Mouse (Mus musculus): ENCODE measurements at regions not wholly inside any gene's neighbourhood (a gene's known extent, or its start where the extent isn't known, plus 50 kb on each side); places are given as distances from the start of the nearest gene placed in this dataset.

- H3K36me3 ChIP-seq (ENCODE audit: control insufficient read depth, insufficient read depth, low read length): no peaks in the 10 kb centered on the region
Observed at GRCm38 (mm10) chr1:155472112-155472955, 55.1 kb upstream of the Xpr1 start.

GRCm38 (mm10) chr1:155472956-155473646, 55.9 kb upstream of the Xpr1 start:
- H3K4me3 ChIP-seq (replicated peaks; ENCODE audit: low read length): no peak overlapping the region
- H3K4me1 ChIP-seq (ENCODE audit: control insufficient read depth, insufficient read depth, low read length): no peaks in the 10 kb centered on the region
- H3K27ac ChIP-seq (ENCODE audit: low read length): no peak overlapping the region
- no peak for ATAC-seq (ENCODE audit: insufficient read depth, low FRiP score)
- no peak overlapping the region for H3K4me2 ChIP-seq (ENCODE audit: low read depth, low read length)
- no peaks in the 10 kb centered on the region for H3K9me3 ChIP-seq (replicated peaks; ENCODE audit: control insufficient read depth, low read length)
- H3K27me3 ChIP-seq (ENCODE audit: control insufficient read depth, insufficient read depth, low read length): no peaks in the 10 kb centered on the region
- WGBS: 66% methylated on average over 5 of the region's 5 CpGs
- no peaks in the 10 kb centered on the region for H3K36me3 ChIP-seq (ENCODE audit: control insufficient read depth, insufficient read depth, low read length)
- H3K9ac ChIP-seq (ENCODE audit: low read length): no peak overlapping the region

More at GRCm38 (mm10) chr1:155472112-155472955, 55.1 kb upstream of the Xpr1 start:
- no peak for ATAC-seq (ENCODE audit: insufficient read depth, low FRiP score)
- H3K4me1 ChIP-seq (ENCODE audit: control insufficient read depth, insufficient read depth, low read length): no peaks in the 10 kb centered on the region
- H3K9me3 ChIP-seq (replicated peaks; ENCODE audit: control insufficient read depth, low read length): no peaks in the 10 kb centered on the region
- H3K4me3 ChIP-seq (replicated peaks; ENCODE audit: low read length): no peak overlapping the region
- 58% methylated on average over 11 of the region's 11 CpGs for WGBS
- no peak overlapping the region for H3K27ac ChIP-seq (ENCODE audit: low read length)
- no peaks in the 10 kb centered on the region for H3K27me3 ChIP-seq (ENCODE audit: control insufficient read depth, insufficient read depth, low read length)
- no peak overlapping the region for H3K4me2 ChIP-seq (ENCODE audit: low read depth, low read length)
- H3K9ac ChIP-seq (ENCODE audit: low read length): no peak overlapping the region

- H3K27me3 ChIP-seq (ENCODE audit: control insufficient read depth, insufficient read depth, low read length): no peaks in the 10 kb centered on the region
- no peak for ATAC-seq (ENCODE audit: insufficient read depth, low FRiP score)
- H3K36me3 ChIP-seq (ENCODE audit: control insufficient read depth, insufficient read depth, low read length): no peaks in the 10 kb centered on the region
- H3K4me3 ChIP-seq (replicated peaks; ENCODE audit: low read length): no peak overlapping the region
- no peaks in the 10 kb centered on the region for H3K4me1 ChIP-seq (ENCODE audit: control insufficient read depth, insufficient read depth, low read length)
- no peaks in the 10 kb centered on the region for H3K9me3 ChIP-seq (replicated peaks; ENCODE audit: control insufficient read depth, low read length)
- H3K27ac ChIP-seq (ENCODE audit: low read length): no peak overlapping the region
- 50% methylated on average over 2 of the region's 2 CpGs for WGBS
- no peak overlapping the region for H3K9ac ChIP-seq (ENCODE audit: low read length)
- no peak overlapping the region for H3K4me2 ChIP-seq (ENCODE audit: low read depth, low read length)
Observed at GRCm38 (mm10) chr1:155474973-155475372, 57.8 kb upstream of the Xpr1 start.

DNA sequence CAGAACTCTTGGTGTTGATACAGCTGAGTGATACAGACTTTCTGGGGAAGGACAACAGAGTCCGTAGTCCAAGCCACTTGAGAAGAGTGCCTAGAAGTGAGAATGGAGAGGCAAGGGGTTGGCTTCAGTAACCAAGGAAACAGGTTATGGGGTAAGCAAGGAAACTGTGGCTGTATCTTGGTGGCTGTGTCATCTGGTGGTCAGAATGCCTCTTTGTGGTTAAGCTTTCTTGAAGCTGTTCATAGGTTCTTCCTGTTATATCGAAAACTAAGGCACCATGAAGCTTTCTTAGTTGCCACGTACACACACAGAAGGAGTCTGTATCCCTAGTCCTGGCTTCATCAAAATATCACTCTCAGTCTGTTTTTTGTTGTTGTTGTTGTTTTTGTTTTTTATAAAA, 59.0 kb upstream of the Xpr1 start:
- H3K4me2 ChIP-seq (ENCODE audit: low read depth, low read length): no peak overlapping the region
- H3K4me1 ChIP-seq (ENCODE audit: control insufficient read depth, insufficient read depth, low read length): no peaks in the 10 kb centered on the region
- no peaks in the 10 kb centered on the region for H3K9me3 ChIP-seq (replicated peaks; ENCODE audit: control insufficient read depth, low read length)
- no peaks in the 10 kb centered on the region for H3K27me3 ChIP-seq (ENCODE audit: control insufficient read depth, insufficient read depth, low read length)
- 85% methylated on average over 3 of the region's 3 CpGs for WGBS
- no peak overlapping the region for H3K27ac ChIP-seq (ENCODE audit: low read length)
- H3K4me3 ChIP-seq (replicated peaks; ENCODE audit: low read length): no peak overlapping the region
- no peak for ATAC-seq (ENCODE audit: insufficient read depth, low FRiP score)
- H3K36me3 ChIP-seq (ENCODE audit: control insufficient read depth, insufficient read depth, low read length): no peaks in the 10 kb centered on the region
- no peak overlapping the region for H3K9ac ChIP-seq (ENCODE audit: low read length)

DNA sequence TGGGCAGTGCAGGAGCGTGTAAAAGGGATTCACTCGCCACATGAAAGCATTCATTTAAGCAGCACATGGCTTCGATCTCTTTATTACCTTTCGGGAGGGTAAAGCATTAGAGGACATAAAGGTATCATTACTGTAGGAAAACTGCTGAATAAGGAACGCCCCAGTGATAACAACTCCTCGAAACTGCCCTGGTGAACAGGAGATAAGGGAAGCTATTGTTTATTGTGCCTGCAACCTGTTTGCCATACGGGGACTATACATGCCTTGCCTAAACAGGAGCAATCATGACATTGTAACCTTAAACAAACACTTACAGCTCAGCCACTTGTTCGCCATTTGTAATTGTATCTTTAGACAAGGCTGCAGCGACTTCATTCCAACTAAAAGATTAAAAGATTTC, 64.9 kb upstream of the Xpr1 start:
- Histone ChIP-seq H3K27ac (ENCODE audit: low read length) (no peak overlapping the region), H3K9me3 (replicated peaks; ENCODE audit: control insufficient read depth, low read length) (no peaks in the 10 kb centered on the region), H3K4me3 (replicated peaks; ENCODE audit: low read length) (no peak overlapping the region), H3K36me3 (ENCODE audit: control insufficient read depth, insufficient read depth, low read length) (no peaks in the 10 kb centered on the region), H3K4me2 (ENCODE audit: low read depth, low read length) (no peak overlapping the region), H3K9ac (ENCODE audit: low read length) (no peak overlapping the region), H3K27me3 (ENCODE audit: control insufficient read depth, insufficient read depth, low read length) (no peaks in the 10 kb centered on the region), H3K4me1 (ENCODE audit: control insufficient read depth, insufficient read depth, low read length) (no peaks in the 10 kb centered on the region; the same call in none of the 2 replicates)
- ATAC-seq (ENCODE audit: insufficient read depth, low FRiP score): no peak
- WGBS: 27% methylated on average over 9 of the region's 9 CpGs

DNA sequence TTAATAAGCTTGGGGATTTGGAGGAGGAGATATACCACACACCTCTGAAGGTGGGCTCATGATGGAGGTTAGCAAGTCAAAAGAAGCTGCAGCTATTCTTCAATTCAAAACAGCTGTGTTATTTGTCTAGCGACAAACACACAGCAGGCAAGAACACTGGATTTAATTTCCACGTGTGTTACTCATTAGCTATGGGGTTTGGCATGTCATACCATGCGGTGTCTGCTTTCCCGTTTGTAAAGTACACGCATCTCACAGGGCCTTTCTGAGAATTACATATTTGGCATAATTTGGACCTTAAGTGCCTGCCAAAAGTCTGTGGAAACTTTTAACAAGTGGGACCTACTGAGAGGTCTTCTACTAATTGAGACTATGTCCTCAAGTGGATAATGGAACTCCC, 65.5 kb upstream of the Xpr1 start:
- Histone ChIP-seq H3K27me3 (ENCODE audit: control insufficient read depth, insufficient read depth, low read length) (no peaks in the 10 kb centered on the region), H3K4me1 (ENCODE audit: control insufficient read depth, insufficient read depth, low read length) (no peaks in the 10 kb centered on the region; the same call in none of the 2 replicates), H3K4me3 (replicated peaks; ENCODE audit: low read length) (no peak overlapping the region), H3K27ac (ENCODE audit: low read length) (no peak overlapping the region), H3K9me3 (replicated peaks; ENCODE audit: control insufficient read depth, low read length) (no peaks in the 10 kb centered on the region), H3K9ac (ENCODE audit: low read length) (no peak overlapping the region), H3K4me2 (ENCODE audit: low read depth, low read length) (no peak overlapping the region), H3K36me3 (ENCODE audit: control insufficient read depth, insufficient read depth, low read length) (no peaks in the 10 kb centered on the region)
- WGBS: 60% methylated on average over 5 of the region's 5 CpGs
- no peak for ATAC-seq (ENCODE audit: insufficient read depth, low FRiP score)

GRCm38 (mm10) chr1:155483693-155484092, 66.5 kb upstream of the Xpr1 start:
- ATAC-seq (ENCODE audit: insufficient read depth, low FRiP score): no peak
- WGBS: 57% methylated on average over 7 of the region's 7 CpGs
- no peak overlapping the region for H3K27ac ChIP-seq (ENCODE audit: low read length)

DNA sequence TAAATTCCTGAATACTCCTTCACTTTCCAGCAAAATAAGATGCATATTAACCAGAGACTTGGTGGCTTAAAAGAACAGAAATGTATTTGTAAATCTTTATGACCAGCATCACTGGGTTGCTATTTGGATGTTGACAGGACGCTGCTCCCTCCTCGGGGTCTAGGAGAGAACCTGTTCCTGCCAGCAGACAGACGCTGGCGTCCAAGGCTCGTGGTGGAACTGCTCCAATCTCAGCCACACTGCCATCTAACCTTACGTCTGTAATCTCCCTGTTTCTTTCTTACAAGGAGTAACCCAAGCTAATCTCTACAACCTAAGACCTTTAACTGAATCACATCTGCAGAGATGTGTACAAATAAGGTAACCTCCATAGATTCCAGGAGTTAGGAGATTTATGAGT, 70.1 kb upstream of the Acbd6 start:
- no peak for ATAC-seq (ENCODE audit: insufficient read depth, low FRiP score)
- H3K4me1 ChIP-seq (ENCODE audit: control insufficient read depth, insufficient read depth, low read length): peaks cover 5% of the 10 kb centered on the region; the same call in 1 of the 2 replicates
- H3K9ac ChIP-seq (ENCODE audit: low read length): no peak overlapping the region
- no peak overlapping the region for H3K27ac ChIP-seq (ENCODE audit: low read length)
- H3K36me3 ChIP-seq (ENCODE audit: control insufficient read depth, insufficient read depth, low read length): no peaks in the 10 kb centered on the region
- no peaks in the 10 kb centered on the region for H3K9me3 ChIP-seq (replicated peaks; ENCODE audit: control insufficient read depth, low read length)
- no peak overlapping the region for H3K4me2 ChIP-seq (ENCODE audit: low read depth, low read length)
- 83% methylated on average over 6 of the region's 6 CpGs for WGBS
- no peak overlapping the region for H3K4me3 ChIP-seq (replicated peaks; ENCODE audit: low read length)
- H3K27me3 ChIP-seq (ENCODE audit: control insufficient read depth, insufficient read depth, low read length): no peaks in the 10 kb centered on the region

More at GRCm38 (mm10) chr1:155483693-155484092, 66.5 kb upstream of the Xpr1 start:
- Histone ChIP-seq H3K36me3 (ENCODE audit: control insufficient read depth, insufficient read depth, low read length) (no peaks in the 10 kb centered on the region), H3K27me3 (ENCODE audit: control insufficient read depth, insufficient read depth, low read length) (no peaks in the 10 kb centered on the region), H3K4me3 (replicated peaks; ENCODE audit: low read length) (no peak overlapping the region), H3K4me1 (ENCODE audit: control insufficient read depth, insufficient read depth, low read length) (no peaks in the 10 kb centered on the region; the same call in none of the 2 replicates), H3K9ac (ENCODE audit: low read length) (no peak overlapping the region), H3K4me2 (ENCODE audit: low read depth, low read length) (no peak overlapping the region), H3K9me3 (replicated peaks; ENCODE audit: control insufficient read depth, low read length) (no peaks in the 10 kb centered on the region)

DNA sequence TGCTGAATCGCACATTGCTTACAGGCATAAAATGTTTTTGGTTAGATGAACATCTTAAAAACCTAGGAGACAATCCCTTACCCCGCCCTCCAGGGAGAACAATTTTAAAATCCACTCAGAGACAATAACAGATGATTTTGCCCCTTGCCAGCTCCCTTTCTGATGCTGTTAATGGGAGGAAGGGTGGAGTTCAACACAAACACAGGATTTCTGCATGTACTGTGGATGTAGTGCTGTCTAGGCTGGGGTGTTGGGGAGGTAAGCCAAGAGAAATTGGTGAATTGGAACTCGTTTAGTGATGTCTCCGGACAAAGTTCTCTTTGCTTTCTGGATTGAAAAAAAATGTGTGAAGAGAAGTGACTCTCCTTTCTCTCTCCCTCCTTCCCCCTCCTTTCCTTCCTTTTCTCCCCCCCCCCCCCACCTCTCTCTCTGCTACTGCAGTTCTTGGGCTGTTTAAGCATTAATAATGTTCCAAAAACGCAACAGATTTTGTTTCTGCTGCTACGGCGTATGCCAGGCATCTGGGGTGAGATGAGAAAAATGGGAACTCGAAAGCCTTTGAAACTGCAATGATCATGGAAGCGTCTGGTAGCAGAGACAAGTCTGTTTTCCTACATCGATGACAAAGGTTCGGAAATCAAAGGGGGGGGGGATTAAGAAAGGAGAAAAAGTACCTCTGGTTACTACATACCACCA, 68.8 kb upstream of the Acbd6 start:
- no peaks in the 10 kb centered on the region for H3K9me3 ChIP-seq (replicated peaks; ENCODE audit: control insufficient read depth, low read length)
- H3K4me1 ChIP-seq (ENCODE audit: control insufficient read depth, insufficient read depth, low read length): peaks cover 5% of the 10 kb centered on the region; the same call in 1 of the 2 replicates
- WGBS: 69% methylated on average over 11 of the region's 11 CpGs
- H3K36me3 ChIP-seq (ENCODE audit: control insufficient read depth, insufficient read depth, low read length): no peaks in the 10 kb centered on the region
- no peak overlapping the region for H3K4me2 ChIP-seq (ENCODE audit: low read depth, low read length)
- H3K27ac ChIP-seq (ENCODE audit: low read length): no peak overlapping the region
- H3K9ac ChIP-seq (ENCODE audit: low read length): no peak overlapping the region
- H3K4me3 ChIP-seq (replicated peaks; ENCODE audit: low read length): no peak overlapping the region
- no peak for ATAC-seq (ENCODE audit: insufficient read depth, low FRiP score)
- H3K27me3 ChIP-seq (ENCODE audit: control insufficient read depth, insufficient read depth, low read length): no peaks in the 10 kb centered on the region

All from stomach, embryonic 16.5 days (tissue).